Mouse (Mus musculus): Measurements from ENCODE around the gene Auts2.

Auts2 gene

DNA sequence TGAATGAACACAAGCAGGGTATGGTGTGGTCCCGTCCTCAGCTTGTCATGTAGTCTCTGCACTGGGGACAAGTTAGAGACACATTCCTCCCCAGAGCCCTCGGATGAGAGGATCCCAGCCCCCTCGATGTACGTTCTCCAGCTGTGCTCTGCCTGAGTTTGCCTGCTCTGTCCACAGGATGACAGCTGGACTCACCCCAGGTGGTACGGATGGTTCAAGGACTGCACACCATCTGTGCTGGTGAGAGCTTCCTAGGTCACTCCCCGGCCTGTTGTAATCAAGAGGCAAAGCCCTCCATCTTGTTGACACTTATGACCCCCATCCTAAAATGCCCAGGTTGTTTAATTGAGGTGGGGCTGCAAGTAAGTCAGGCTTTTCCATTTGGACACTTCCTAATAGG is 839.4 kb downstream of the Auts2 start:
- DNase-seq = no peak

GRCm38 (mm10) chr5:131702840-131703392 is 840.2 kb downstream of the Auts2 start:
- peak; percentile 22 for DNase-seq

GRCm38 (mm10) chr5:131698900-131699299 is 844.2 kb downstream of the Auts2 start:
- no peak for DNase-seq

DNA sequence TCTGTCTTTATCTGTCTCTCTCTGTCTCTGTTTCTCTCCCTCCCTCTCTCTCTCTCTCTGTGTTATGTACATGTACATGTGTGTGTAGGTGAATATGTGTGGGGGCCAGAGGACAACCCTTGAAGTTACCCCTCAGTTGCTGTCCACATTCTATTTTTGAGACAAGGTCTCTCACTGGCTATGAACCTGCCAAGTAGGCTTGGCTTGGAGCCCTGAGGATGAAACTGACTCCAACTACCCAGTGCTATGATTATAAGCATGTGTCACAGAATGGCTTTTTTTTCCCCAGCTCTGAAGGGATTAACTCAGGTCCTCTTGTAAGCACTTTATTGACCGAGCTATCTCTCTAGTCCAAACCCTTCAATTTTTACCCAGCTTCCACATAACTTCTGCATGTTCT is 852.4 kb downstream of the Auts2 start:
- DNase-seq = no peak

- DNase-seq = no peak
Measured at GRCm38 (mm10) chr5:131686956-131687618, 856.1 kb downstream of the Auts2 start.

- peak; percentile 88 for DNase-seq
Measured at GRCm38 (mm10) chr5:131680127-131680845, 862.9 kb downstream of the Auts2 start.

DNA sequence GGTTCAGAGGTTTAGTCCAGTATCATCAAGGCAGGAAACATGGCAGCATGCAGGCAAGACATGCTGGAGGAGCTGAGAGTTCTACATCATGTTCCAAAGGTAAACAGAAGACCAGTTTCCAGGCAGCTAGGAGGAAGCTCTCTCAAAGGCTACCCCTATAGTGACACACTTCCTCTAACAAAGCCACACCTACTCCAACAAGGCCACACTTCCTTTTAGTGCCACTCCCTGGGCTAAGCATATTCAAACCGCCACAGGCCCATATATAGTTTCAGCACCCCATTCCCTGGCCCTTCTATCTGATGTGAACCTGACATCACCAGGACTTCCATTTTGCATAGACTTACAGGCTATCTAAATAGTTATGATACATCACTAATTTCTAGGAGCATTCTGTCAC is 863.6 kb downstream of the Auts2 start:
- no peak for DNase-seq

GRCm38 (mm10) chr5:131677518-131677917 is 865.6 kb downstream of the Auts2 start:
- peak; percentile 86 for DNase-seq

- DNase-seq = no peak
Measured at GRCm38 (mm10) chr5:131673696-131674095, 869.4 kb downstream of the Auts2 start.

DNA sequence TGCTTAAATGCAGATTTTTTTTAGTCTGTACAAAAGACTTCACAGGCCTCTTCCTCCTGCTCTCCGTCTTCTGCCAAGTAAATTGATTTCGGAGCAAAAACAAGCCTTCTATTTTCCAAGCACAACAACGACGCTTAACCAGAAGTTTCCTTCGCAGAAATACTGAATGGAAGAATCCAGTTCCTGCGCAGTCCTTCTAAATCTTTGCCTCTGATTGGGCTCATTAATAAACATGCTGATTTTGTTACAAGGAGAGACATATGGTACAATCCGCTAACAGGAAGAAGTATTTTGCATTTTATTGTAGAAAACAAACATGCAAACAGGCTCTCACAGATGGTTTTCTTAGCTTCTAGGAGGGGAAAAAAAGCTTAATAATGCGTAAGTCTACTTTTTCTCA is 878.1 kb downstream of the Auts2 start:
- DNase-seq = no peak

GRCm38 (mm10) chr5:131664657-131665056 is 878.5 kb downstream of the Auts2 start:
- no peak for DNase-seq

GRCm38 (mm10) chr5:131662657-131663056 is 880.5 kb downstream of the Auts2 start:
- DNase-seq = no peak

DNA sequence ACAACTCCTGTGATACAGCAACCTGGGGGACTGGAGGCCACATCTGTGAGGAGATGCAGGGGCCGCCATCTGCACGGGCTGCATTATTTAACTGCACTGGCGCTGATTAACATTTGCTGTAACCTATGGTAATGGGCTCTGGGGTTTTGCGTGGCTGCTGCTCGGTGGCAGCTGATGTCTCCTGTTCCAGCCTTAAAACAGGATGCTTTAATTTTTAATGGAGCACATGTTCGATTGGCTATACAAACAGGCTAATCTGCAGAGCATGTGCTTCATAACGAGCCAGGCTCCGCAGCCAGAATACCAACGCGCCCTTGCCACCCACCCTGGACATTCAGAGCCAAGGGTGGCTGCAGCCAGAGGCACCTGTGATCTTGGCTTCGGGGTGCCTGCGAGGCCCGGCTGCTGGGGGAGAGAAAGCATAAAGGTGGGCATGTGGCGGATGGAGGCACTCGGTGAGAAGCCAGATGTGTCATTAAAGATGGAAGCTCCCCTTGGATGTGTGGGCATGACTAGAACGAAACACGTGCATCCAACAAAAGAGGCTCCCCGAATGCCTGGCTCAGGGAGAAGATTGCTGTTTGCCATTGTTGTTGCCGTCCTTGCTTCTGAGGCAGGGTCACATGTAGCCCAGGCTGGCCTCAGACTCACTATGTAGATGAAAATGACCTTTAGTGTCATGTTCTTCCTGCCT is 884.2 kb downstream of the Auts2 start:
- no peak for DNase-seq

DNA sequence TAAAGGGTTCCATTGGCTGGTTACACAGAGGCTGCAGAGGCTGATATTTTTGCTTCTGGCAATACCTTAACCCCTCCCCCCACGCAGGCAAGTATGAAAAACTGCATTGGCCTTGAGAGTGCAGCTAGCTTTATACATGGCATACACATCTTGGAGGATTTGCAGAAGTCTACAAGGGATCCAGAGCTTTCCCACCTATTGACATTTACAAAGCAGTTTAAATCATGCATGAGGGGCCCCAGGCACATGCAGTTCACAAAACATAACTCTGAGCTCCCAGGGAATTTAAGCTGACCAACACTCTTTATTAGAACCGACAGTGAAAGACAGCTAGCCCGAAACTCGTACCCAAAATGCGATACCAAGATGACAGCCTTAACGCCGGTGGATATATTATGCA is 888.9 kb downstream of the Auts2 start:
- no peak for DNase-seq

DNA sequence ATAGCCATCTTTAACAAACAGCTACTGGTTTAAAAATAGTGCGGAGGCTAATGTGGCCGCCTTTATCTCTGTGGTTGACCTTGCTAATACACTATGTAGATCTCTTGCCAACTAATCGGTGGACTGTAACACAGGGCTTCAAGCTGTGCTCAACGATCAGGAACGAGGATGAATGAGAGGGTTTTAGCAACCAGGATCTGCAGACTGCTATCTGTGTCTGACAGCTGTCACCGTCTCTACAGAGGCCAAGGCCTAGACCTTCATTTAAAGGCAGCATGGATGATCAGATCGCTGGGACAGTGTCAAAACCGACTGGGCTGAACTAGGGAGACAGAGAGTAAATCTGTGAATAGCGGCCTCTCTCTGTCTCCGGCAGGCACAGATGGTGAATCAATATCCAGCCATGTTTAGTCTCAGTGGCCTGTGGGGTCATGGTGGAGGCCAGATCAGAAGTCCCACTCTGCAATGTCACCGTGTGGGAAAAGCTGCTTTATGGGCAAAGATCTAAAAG is 892.7 kb downstream of the Auts2 start:
- DNase-seq = no peak

- DNase-seq = no peak
Measured at GRCm38 (mm10) chr5:131647683-131648119, 895.4 kb downstream of the Auts2 start.

GRCm38 (mm10) chr5:131647104-131647682 is 896.0 kb downstream of the Auts2 start:
- no peak for DNase-seq

- DNase-seq = no peak
Measured at GRCm38 (mm10) chr5:131646192-131646775, 896.9 kb downstream of the Auts2 start.

GRCm38 (mm10) chr5:131645341-131646191 is 897.6 kb downstream of the Auts2 start:
- peak; percentile 9 for DNase-seq

- no peak for DNase-seq
Measured at GRCm38 (mm10) chr5:131644331-131644730, 898.8 kb downstream of the Auts2 start.
